Mouse (Mus musculus) forelimb bud, embryonic 11.5 days (tissue): ENCODE data around the gene Supt3.

ENCODE experiments used
- DNase-seq: peaks from one replicate; pipeline ENCODE4 v3.0.0-alpha.2; 2012; ENCODE audit warnings: low read depth, low spot score

Gene Supt3

GRCm38 (mm10) chr17:45054526-45054925, 277.6 kb downstream of the Supt3 start:
- DNase-seq, result peak; percentile 42

GRCm38 (mm10) chr17:45056894-45057293, 279.9 kb downstream of the Supt3 start:
- DNase-seq, result no peak

GRCm38 (mm10) chr17:45057780-45058179, 280.8 kb downstream of the Supt3 start:
- DNase-seq, result no peak

DNA sequence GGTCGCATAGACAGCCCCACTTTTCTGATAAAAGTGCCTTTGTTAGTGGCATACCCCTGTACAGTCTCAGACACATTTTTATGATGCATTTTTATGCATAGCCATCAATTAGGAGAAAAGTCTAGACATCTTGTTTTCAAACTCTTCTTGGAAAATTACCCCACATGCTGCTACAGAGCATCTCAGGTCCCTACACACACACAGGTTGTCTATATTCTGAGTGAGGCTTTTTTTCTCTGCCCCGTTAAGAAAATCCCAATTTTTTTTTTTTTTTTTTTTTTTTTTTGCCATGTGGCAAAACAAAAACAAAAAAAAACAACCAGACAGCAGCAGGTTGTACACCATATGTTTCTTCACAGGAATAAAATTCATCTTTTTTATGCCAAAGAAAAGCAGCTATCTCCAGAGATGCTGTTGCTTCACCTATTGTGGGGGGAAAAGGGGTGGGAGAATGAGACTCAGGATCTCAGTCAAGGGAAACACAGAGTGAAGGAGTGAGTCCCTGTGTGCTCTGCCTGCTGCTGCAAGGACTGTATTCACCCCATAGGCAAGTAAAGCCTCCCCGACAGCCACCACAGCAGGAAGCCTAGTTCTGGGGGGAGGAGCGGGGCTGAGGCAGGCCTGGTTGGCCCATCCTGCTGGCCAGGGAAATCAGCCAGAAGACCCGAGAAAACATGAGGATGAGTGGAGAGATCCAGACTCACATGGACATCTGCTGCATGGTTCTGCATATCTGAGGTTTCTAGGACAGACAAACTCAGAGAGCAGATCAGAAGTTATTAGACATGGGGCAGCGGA, 281.8 kb downstream of the Supt3 start:
- DNase-seq, result no peak

GRCm38 (mm10) chr17:45063776-45064175, 286.8 kb downstream of the Supt3 start:
- DNase-seq, result no peak

- no peak for DNase-seq
Measured at GRCm38 (mm10) chr17:45065465-45065864, 288.5 kb downstream of the Supt3 start.

- DNase-seq, result no peak
Measured at GRCm38 (mm10) chr17:45067441-45067840, 290.5 kb downstream of the Supt3 start.

GRCm38 (mm10) chr17:45068321-45068720, 291.4 kb downstream of the Supt3 start:
- no peak for DNase-seq

DNA sequence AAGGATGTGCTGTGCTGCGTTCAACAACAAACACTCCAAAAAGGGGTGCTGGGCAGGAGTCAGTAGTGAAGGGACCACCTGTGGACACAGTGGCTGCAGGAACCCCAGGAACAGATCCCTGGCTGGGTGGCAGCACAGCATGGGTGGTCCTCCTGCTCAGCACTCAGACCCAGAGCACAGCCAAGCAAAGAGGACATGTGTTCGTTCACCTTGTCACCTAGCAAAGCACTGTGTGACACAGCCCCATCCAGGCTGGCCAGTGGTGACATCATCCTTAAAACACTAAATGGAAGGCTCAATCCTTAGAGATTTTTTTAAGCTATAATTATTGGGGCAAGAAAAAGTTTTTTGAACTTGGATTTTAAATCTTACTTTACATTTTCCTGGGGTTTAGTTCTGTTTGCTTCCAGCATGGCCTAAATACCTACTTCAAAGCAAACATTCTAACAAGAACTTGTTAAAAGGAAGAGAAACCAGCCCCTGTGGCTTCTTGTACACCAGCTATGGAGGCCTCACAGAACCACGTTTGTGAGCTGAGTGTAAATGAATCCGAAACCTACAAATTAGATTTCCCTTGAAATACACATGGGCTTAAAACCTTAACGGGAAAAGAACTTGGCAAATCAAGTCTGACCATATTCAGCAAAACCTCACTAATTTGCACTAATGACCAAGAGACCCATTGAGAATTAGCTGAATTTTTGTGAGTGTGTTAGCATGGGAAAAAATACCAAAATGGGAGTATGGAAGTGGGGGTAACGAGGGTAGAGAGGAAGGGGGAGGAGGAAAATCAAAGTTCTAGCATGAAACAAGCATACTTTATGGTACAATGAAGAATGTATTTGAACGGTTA, 295.8 kb downstream of the Supt3 start:
- no peak for DNase-seq

- DNase-seq, result no peak
Measured at GRCm38 (mm10) chr17:45073348-45073634, 296.3 kb downstream of the Supt3 start.

GRCm38 (mm10) chr17:45073779-45074178, 296.8 kb downstream of the Supt3 start:
- DNase-seq, result no peak

DNA sequence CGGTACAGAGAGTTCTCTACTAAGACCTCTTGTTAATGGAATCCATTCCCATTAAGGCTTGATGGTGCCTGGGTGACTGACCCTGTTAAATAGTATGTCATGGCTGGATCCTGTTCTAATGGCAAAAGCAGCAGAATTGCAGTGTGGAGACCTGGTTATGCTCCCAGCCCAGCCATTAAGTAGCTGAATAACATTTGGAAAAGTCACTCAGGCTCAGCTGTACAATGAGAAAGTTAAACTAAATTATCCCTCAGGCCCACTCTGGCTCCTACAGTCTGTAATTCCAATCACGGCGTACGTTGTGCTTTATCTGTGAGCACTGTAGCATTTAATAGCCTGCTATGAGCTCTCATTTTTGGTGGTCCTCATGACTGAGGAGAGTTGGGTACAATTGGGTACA, 300.0 kb downstream of the Supt3 start:
- no peak for DNase-seq

DNA sequence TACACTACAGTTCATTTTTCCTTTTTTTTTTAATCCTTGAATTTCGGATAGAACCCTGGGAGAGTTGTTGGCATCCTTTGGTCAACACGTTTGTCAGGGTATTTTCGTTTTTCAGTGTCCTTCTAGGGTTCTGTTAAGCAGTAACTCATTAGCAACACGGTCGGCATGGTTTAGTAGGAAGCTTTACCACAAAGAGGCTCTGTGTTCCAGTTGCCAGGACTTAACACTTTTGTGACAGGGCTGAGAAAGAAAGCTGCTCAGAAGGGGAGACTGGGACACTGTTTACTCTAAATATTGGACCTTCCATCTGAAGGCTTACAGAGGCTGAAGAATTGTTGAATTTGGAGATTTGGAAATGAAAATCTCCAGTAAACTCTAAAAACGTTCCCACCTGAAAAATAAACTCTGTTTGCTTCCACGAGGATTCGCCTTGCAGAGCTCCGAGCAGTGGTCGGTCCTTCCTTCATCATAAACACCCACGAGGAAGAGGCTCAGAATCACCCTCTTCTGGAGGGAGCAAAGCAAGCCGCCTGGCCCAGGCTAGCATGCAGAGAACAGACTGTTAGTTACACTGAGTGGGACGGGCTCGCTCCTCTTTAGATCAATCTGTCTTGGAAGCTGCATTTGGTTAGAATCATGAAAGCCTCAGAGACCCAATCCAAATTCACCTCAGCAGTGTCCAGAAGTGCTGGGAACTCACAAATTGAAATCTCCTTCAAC, 301.1 kb downstream of the Supt3 start:
- no peak for DNase-seq

GRCm38 (mm10) chr17:45081521-45081920, 304.6 kb downstream of the Supt3 start:
- DNase-seq, result peak; percentile 62

DNA sequence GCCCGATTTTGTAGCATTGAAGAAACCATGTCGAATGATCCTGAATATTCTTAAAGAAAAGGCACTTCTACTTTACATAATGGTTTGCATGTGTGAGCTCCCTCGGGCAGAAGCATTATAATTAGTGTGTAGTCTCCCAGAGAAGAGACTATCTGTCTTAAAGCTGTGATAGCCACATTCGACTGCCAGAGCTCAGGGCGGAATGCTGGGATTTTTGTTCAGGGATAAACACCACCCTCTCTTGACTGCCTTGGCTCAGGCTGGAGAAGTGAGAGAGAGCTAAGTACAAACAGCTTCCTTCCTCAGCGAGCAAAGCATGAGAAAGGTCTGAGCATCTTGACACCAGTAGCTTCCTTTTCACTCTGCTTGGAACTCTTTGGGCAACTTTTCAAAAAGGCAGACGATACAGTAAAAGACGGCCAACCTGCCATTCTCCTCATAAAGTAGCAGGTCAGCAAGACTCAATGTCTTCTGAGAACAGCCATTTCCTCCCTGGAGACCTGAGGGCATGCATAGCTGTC, 305.1 kb downstream of the Supt3 start:
- no peak for DNase-seq

GRCm38 (mm10) chr17:45086361-45086760, 309.4 kb downstream of the Supt3 start:
- no peak for DNase-seq

GRCm38 (mm10) chr17:45087022-45087421, 310.1 kb downstream of the Supt3 start:
- DNase-seq, result no peak

DNA sequence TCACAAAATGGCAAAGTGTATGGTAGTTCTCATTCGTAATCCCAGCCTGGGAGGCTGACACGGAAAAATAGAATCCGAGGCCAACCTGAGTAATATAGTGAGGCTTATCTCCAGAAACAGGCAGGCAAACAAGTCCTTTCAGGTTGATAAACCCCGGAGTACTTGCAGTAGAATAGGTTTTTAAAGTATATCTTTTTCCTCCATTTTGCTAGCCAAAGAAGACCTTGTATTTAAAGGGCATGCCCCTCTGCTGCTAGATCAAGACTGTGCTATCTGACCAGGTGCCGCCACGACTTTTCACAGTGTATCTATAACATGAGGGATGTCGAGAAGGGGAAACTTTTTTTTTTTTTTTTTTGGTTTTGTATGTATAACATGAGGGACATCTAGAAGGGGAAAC, 324.1 kb downstream of the Supt3 start:
- DNase-seq, result no peak

- no peak for DNase-seq
Measured at GRCm38 (mm10) chr17:45115386-45115785, 338.4 kb downstream of the Supt3 start.

DNA sequence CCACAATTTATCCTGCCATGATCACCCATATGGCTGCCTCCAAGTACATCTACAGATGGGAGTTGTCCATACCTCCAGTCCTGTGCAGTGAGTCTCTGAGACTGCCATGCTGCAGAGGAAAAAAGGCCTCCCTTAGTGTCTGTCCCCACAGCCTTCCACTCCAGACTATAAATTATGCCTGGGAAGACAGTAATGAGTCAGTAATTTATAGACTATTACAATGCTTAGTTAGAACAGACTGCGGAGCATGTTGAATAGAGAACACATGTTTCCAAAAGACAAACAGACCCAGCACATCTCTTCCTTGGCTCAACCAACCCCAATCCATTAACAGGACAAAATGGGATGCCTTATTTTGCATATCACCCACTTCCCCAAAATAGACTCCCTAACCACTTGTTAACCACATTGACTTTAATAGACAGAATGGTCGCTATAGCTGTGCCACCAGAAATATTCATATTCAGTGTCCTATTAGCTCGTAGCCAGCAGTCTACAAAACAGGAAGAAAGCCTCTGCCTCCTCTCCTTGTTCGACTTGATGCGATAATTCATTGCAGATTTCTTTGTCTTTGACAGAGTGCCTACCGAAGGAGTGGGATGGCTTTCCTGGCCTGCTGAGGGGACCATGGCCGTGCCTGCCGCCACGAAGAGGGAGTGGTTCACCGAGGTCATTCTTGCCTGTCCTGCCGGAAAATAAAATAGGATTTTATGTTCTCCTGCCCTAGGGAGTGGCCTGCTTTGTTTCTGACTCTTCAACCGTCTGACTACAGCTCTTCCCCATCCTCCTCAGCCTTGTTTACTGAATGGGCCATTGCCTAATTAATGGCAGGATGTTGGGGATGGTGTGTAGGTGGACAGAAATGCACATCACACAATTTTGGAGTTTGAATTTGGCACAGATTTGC, 341.9 kb downstream of the Supt3 start:
- DNase-seq, result no peak

- no peak for DNase-seq
Measured at GRCm38 (mm10) chr17:45119609-45120201, 342.8 kb downstream of the Supt3 start.
